Mouse (Mus musculus): Measurements from ENCODE around the gene Dop1b.
"Not testable (repeated sequence)": the region's sequence is repeated elsewhere in the genome, so short reads cannot be mapped to it uniquely, and the experiment has no call there.

The Dop1b gene

GRCm38 (mm10) chr16:93711411-93712188 lies at the start of gene Dop1b:
Gene Dop1b, plus strand, starts transcription at chr16:93711904.
- peak; percentile 99 for DNase-seq

GRCm38 (mm10) chr16:93667976-93668375 lies 43.7 kb upstream of the Dop1b start:
- DNase-seq, result no peak

GRCm38 (mm10) chr16:93669521-93669920 lies 42.2 kb upstream of the Dop1b start:
- DNase-seq, result no peak

GRCm38 (mm10) chr16:93670466-93670865 lies 41.2 kb upstream of the Dop1b start:
- not testable (repeated sequence) for DNase-seq

GRCm38 (mm10) chr16:93671064-93671463 lies 40.6 kb upstream of the Dop1b start:
- DNase-seq, result no peak

- DNase-seq, result no peak
Observed at GRCm38 (mm10) chr16:93676376-93676775, 35.3 kb upstream of the Dop1b start.

- DNase-seq, result no peak
Observed at GRCm38 (mm10) chr16:93678206-93678605, 33.5 kb upstream of the Dop1b start.

- DNase-seq, result no peak
Observed at GRCm38 (mm10) chr16:93679165-93679564, 32.5 kb upstream of the Dop1b start.

- no peak for DNase-seq
Observed at GRCm38 (mm10) chr16:93682156-93682688, 29.5 kb upstream of the Dop1b start.

- DNase-seq, result peak; percentile 90
Observed at GRCm38 (mm10) chr16:93682689-93683507, 28.8 kb upstream of the Dop1b start, which contains the start of gene Cbr3. Gene Cbr3, plus strand, starts transcription at chr16:93683215.

GRCm38 (mm10) chr16:93683508-93684236 lies 28.0 kb upstream of the Dop1b start:
- DNase-seq, result peak; percentile 53

GRCm38 (mm10) chr16:93684441-93684840 lies 27.3 kb upstream of the Dop1b start:
- no peak for DNase-seq

GRCm38 (mm10) chr16:93685783-93686182 lies 25.9 kb upstream of the Dop1b start:
- not testable (repeated sequence) for DNase-seq

- DNase-seq, result no peak
Observed at GRCm38 (mm10) chr16:93686421-93686820, 25.3 kb upstream of the Dop1b start.

GRCm38 (mm10) chr16:93686945-93687344 lies 24.8 kb upstream of the Dop1b start:
- peak; percentile 25 for DNase-seq

- DNase-seq, result no peak
Observed at GRCm38 (mm10) chr16:93691206-93691841, 20.4 kb upstream of the Dop1b start.

GRCm38 (mm10) chr16:93692744-93693143 lies 19.0 kb upstream of the Dop1b start:
- DNase-seq, result no peak

GRCm38 (mm10) chr16:93707116-93707515 lies 4.6 kb upstream of the Dop1b start:
- no peak for DNase-seq

- DNase-seq, result no peak
Observed at GRCm38 (mm10) chr16:93709217-93709616, 2.5 kb upstream of the Dop1b start.

GRCm38 (mm10) chr16:93710924-93711323 lies 780 bp upstream of the Dop1b start:
- peak; percentile 90 for DNase-seq

GRCm38 (mm10) chr16:93712189-93712885 lies 633 bp downstream of the Dop1b start:
- DNase-seq, result no peak

GRCm38 (mm10) chr16:93712966-93713365 lies 1.3 kb downstream of the Dop1b start:
- no peak for DNase-seq
